Mouse (Mus musculus) small intestine, adult 2 months (tissue): ENCODE measurements around the gene H2-Aa.

Experiments
- CTCF ChIP-seq: fragments of 200-500 bp; IDR thresholded peaks from 2 replicates; pipeline ENCODE4 v1.5.1; 2012; ENCODE audit warnings: low read depth, mild to moderate bottlenecking, control low read depth, inconsistent platforms, low read length, moderate library complexity, mixed read lengths; ENCODE audit not compliant: insufficient replicate concordance, insufficient read length; ENCODE audit errors: extremely low read depth
- POLR2A ChIP-seq: fragments of 200-500 bp; IDR thresholded peaks from 2 replicates; pipeline ENCODE4 v1.6.1; 2012; ENCODE audit warnings: low read depth, mild to moderate bottlenecking, control low read depth, inconsistent platforms, low read length, moderate library complexity

GRCm38 (mm10) chr17:34308161-34308560 lies 20.5 kb upstream of the H2-Aa start:
- TF ChIP-seq POLR2A (no peak), CTCF (no peak)
